Mouse (Mus musculus): ENCODE results near the gene Gstt4. TPM values are rescaled to one million over a fixed set of nuclear protein-coding genes. Genes with fewer than 3 reads are reported as not detected.
"Not testable (repeated sequence)": the region's sequence is repeated elsewhere in the genome, so short reads cannot be mapped to it uniquely, and the experiment has no call there.

Gene Gstt4
- polyA plus RNA-seq, 1 experiment from 2014 or later: not detected

GRCm38 (mm10) chr10:75774587-75774986, 47.8 kb downstream of the Gstt4 start:
- Histone ChIP-seq H3K36me3 (ENCODE audit: control insufficient read depth, insufficient read depth, low read length) (no peaks in the 10 kb centered on the region), H3K4me1 (ENCODE audit: control insufficient read depth in 2 of 2, insufficient read depth in 2 of 2, low read length in 2 of 2) (peaks cover 6 to 8% of the 10 kb centered on the region in 2 experiments; a peak in 2 of 4 replicates), H3K9ac (ENCODE audit: low read length) (no peak overlapping the region), H3K9me3 (ENCODE audit: control insufficient read depth, low read length) (no peaks in the 10 kb centered on the region), H3K27me3 (ENCODE audit: control insufficient read depth, insufficient read depth, low read length) (peaks cover 3% of the 10 kb centered on the region; the same call in 1 of the 2 replicates), H3K4me3 (ENCODE audit: control insufficient read depth in 1 of 2, insufficient read depth in 1 of 2, low read depth in 1 of 2, low read length in 2 of 2) (no peak overlapping the region), H3K4me2 (ENCODE audit: low read length) (no peak overlapping the region), H3K27ac (replicated peaks in 1 of 2; ENCODE audit: control insufficient read depth in 1 of 2, insufficient read depth in 1 of 2, low read depth in 2 of 2, low read length in 2 of 2) (no peak overlapping the region)
- 90% methylated on average over 9 of the region's 9 CpGs for WGBS
- ATAC-seq (ENCODE audit: insufficient number of reproducible peaks, insufficient read depth, low FRiP score, low read depth): no peak

DNA sequence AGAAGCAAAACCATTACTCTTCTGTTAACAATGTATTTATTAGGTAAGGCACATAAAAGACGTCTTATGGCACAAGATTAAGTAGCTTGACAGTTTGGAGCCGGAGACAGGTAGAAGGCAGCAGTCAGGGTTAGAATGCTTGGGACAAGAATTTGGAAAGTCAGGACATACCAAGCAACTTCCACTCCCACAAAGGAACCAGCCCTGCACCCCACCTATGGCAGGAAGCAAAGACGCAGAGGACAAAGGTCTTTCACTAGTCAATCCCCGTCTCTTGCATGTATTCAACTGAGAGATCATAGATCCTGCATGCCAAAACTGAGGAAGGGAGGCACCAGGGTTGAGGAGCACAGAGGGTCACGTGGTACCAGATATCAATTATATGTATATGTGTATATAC, 48.2 kb downstream of the Gstt4 start:
- H3K4me1 ChIP-seq (ENCODE audit: control insufficient read depth in 2 of 2, insufficient read depth in 2 of 2, low read length in 2 of 2): peaks cover 6 to 8% of the 10 kb centered on the region in 2 experiments; a peak in 2 of 4 replicates
- whole genome bisulfite sequencing: 85% methylated on average over 5 of the region's 5 CpGs
- H3K36me3 ChIP-seq (ENCODE audit: control insufficient read depth, insufficient read depth, low read length): no peaks in the 10 kb centered on the region
- no peak overlapping the region for H3K9ac ChIP-seq (ENCODE audit: low read length)
- no peaks in the 10 kb centered on the region for H3K9me3 ChIP-seq (ENCODE audit: control insufficient read depth, low read length)
- no peak overlapping the region for H3K4me3 ChIP-seq (ENCODE audit: control insufficient read depth in 1 of 2, insufficient read depth in 1 of 2, low read depth in 1 of 2, low read length in 2 of 2)
- 0 out of 2 replicates have a peak, but pooled peaks cover 3% of the 10 kb centered on the region for H3K27me3 ChIP-seq (ENCODE audit: control insufficient read depth, insufficient read depth, low read length)
- ATAC-seq (ENCODE audit: insufficient number of reproducible peaks, insufficient read depth, low FRiP score, low read depth): no peak
- no peak overlapping the region for H3K27ac ChIP-seq (replicated peaks in 1 of 2; ENCODE audit: control insufficient read depth in 1 of 2, insufficient read depth in 1 of 2, low read depth in 2 of 2, low read length in 2 of 2)
- no peak overlapping the region for H3K4me2 ChIP-seq (ENCODE audit: low read length)

DNA sequence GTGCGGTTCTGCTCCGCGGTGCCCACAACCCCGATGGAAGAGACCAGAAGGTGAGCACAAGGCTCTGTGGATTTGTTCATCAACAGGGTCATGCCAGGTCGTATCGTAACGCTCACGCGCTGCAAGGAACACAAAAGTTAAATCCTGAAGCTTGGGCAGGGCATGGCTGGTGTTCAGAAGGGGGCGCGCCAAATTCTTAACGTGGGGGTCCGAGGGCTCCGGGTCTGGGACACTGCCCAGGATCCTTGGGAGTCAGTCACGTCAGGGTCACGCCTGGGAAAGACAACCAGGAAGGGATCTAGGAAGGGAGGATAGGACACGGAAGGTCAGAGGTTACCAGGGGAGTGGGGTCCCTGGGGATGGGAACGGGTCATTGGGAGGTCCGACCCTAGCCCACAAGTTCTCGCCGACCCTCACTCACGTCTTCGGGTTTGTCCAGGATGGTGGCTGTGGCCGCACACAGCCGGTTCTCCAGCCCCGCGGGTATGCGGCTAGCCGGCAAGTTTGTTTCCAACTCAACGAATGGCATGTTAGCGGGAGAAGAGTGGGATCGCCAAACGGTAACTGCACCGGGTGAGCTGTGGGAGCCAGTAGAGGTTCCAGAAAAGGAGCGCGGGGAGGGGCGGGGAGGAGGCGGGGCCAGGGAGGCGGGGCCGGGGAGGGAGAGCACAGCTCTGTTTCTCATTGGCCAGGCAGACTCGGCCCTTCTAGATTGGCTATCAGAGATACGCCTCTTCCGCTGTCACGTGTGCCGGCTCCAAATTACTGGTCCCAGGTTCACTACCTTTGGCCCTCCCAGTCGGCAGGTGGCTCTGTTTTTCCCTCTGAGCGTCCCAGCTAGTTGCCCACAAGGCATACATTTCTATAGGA, 49.3 kb downstream of the Gstt4 start, which contains the start of gene Ddt:
Ddt (minus strand) TSS at position 620 of the 870 bp plus-strand sequence.
- peak within 1 kb of the TSS; percentile 53 to 81 for H3K4me3 ChIP-seq (ENCODE audit: control insufficient read depth in 1 of 2, insufficient read depth in 1 of 2, low read depth in 1 of 2, low read length in 2 of 2)
- H3K4me1 ChIP-seq (ENCODE audit: control insufficient read depth in 2 of 2, insufficient read depth in 2 of 2, low read length in 2 of 2): peaks cover 6 to 8% of the 10 kb centered on the region in 2 experiments; a peak in 2 of 4 replicates
- no peaks in the 10 kb centered on the region for H3K36me3 ChIP-seq (ENCODE audit: control insufficient read depth, insufficient read depth, low read length)
- peak within 1 kb of the TSS; percentile 91 for H3K4me2 ChIP-seq (ENCODE audit: low read length)
- 0 out of 4 replicates have a peak within 1 kb of the TSS, but pooled peaks of 1 of the 2 experiments have one; percentile 49 for H3K27ac ChIP-seq (replicated peaks in 1 of 2; ENCODE audit: control insufficient read depth in 1 of 2, insufficient read depth in 1 of 2, low read depth in 2 of 2, low read length in 2 of 2)
- H3K9me3 ChIP-seq (ENCODE audit: control insufficient read depth, low read length): no peaks in the 10 kb centered on the region
- no peaks in the 10 kb centered on the region for H3K27me3 ChIP-seq (ENCODE audit: control insufficient read depth, insufficient read depth, low read length)
- ATAC-seq (ENCODE audit: insufficient number of reproducible peaks, insufficient read depth, low FRiP score, low read depth): peak; percentile 85
- H3K9ac ChIP-seq (ENCODE audit: low read length): peak within 1 kb of the TSS; percentile 71
- WGBS: under 1% methylated on average over 45 of the region's 47 CpGs

GRCm38 (mm10) chr10:75767756-75768155, 54.6 kb downstream of the Gstt4 start:
- not testable (repeated sequence) for ATAC-seq (ENCODE audit: insufficient number of reproducible peaks, insufficient read depth, low FRiP score, low read depth); H3K27ac ChIP-seq (replicated peaks in 1 of 2; ENCODE audit: control insufficient read depth in 1 of 2, insufficient read depth in 1 of 2, low read depth in 2 of 2, low read length in 2 of 2); H3K27me3 ChIP-seq (ENCODE audit: control insufficient read depth, insufficient read depth, low read length); H3K4me2 ChIP-seq (ENCODE audit: low read length); H3K4me3 ChIP-seq (ENCODE audit: control insufficient read depth in 1 of 2, insufficient read depth in 1 of 2, low read depth in 1 of 2, low read length in 2 of 2); H3K9ac ChIP-seq (ENCODE audit: low read length); H3K9me3 ChIP-seq (ENCODE audit: control insufficient read depth, low read length); H3K36me3 ChIP-seq (ENCODE audit: control insufficient read depth, insufficient read depth, low read length)
- 31% methylated on average over 5 of the region's 5 CpGs for WGBS
- peaks cover 4 to 14% of the 10 kb centered on the region in 2 experiments; a peak in 2 of 4 replicates for H3K4me1 ChIP-seq (ENCODE audit: control insufficient read depth in 2 of 2, insufficient read depth in 2 of 2, low read length in 2 of 2)

- no peaks in the 10 kb centered on the region; the same call in 1 of the 2 replicates for H3K36me3 ChIP-seq (ENCODE audit: control insufficient read depth, insufficient read depth, low read length)
- WGBS: 86% methylated on average over 6 of the region's 6 CpGs
- ATAC-seq (ENCODE audit: insufficient number of reproducible peaks, insufficient read depth, low FRiP score, low read depth): no peak
These were observed 55.5 kb downstream of the Gstt4 start for GRCm38 (mm10) chr10:75766856-75767255.

More at GRCm38 (mm10) chr10:75766856-75767255, 55.5 kb downstream of the Gstt4 start:
- Histone ChIP-seq H3K9me3 (ENCODE audit: control insufficient read depth, low read length) (no peaks in the 10 kb centered on the region), H3K9ac (ENCODE audit: low read length) (no peak overlapping the region), H3K4me1 (ENCODE audit: control insufficient read depth in 2 of 2, insufficient read depth in 2 of 2, low read length in 2 of 2) (peaks cover 0 to 8% of the 10 kb centered on the region in 2 experiments; a peak in 1 of 4 replicates), H3K27ac (replicated peaks in 1 of 2; ENCODE audit: control insufficient read depth in 1 of 2, insufficient read depth in 1 of 2, low read depth in 2 of 2, low read length in 2 of 2) (no peak overlapping the region), H3K4me2 (ENCODE audit: low read length) (no peak overlapping the region), H3K27me3 (ENCODE audit: control insufficient read depth, insufficient read depth, low read length) (no peaks in the 10 kb centered on the region), H3K4me3 (ENCODE audit: control insufficient read depth in 1 of 2, insufficient read depth in 1 of 2, low read depth in 1 of 2, low read length in 2 of 2) (no peak overlapping the region)

Other genes starting within 250 kb of the Gstt4 start
- 7.6 and 8.1 TPM in 2 replicates for gene Ggt5, start 233.2 kb downstream of the Gstt4 start, polyA plus RNA-seq (2014; fragmentation: Nextera tagmentation; extraction: Ambion mirVana)
- gene Susd2, start 178.5 kb downstream of the Gstt4 start, polyA plus RNA-seq (2014; fragmentation: Nextera tagmentation; extraction: Ambion mirVana): 11.7 and 13.3 TPM in 2 replicates
- 27.0 and 30.8 TPM in 2 replicates for gene Cabin1, start 58.2 kb downstream of the Gstt4 start, polyA plus RNA-seq (2014; fragmentation: Nextera tagmentation; extraction: Ambion mirVana)
- 35.9 and 37.5 TPM in 2 replicates for gene Ddt, start 49.1 kb downstream of the Gstt4 start, polyA plus RNA-seq (2014; fragmentation: Nextera tagmentation; extraction: Ambion mirVana)
- gene Gm20441, start 41.6 kb downstream of the Gstt4 start, polyA plus RNA-seq (2014; fragmentation: Nextera tagmentation; extraction: Ambion mirVana): not detected in 2 replicates
- gene Gstt3, start 41.1 kb downstream of the Gstt4 start, polyA plus RNA-seq (2014; fragmentation: Nextera tagmentation; extraction: Ambion mirVana): 3.2 and 5.0 TPM in 2 replicates
- gene Gstt1, start 24.0 kb downstream of the Gstt4 start, polyA plus RNA-seq (2014; fragmentation: Nextera tagmentation; extraction: Ambion mirVana): 8.6 and 13.5 TPM in 2 replicates
- gene Gstt2, start 14.9 kb upstream of the Gstt4 start, polyA plus RNA-seq (2014; fragmentation: Nextera tagmentation; extraction: Ambion mirVana): 12.6 and 13.5 TPM in 2 replicates
- gene Mif, start 37.7 kb upstream of the Gstt4 start, polyA plus RNA-seq (2014; fragmentation: Nextera tagmentation; extraction: Ambion mirVana): 2,486 and 2,703 TPM in 2 replicates
- 1.1 and 1.7 TPM in 2 replicates for gene Derl3, start 70.9 kb upstream of the Gstt4 start, polyA plus RNA-seq (2014; fragmentation: Nextera tagmentation; extraction: Ambion mirVana)
- gene Smarcb1, start 99.1 kb upstream of the Gstt4 start, polyA plus RNA-seq (2014; fragmentation: Nextera tagmentation; extraction: Ambion mirVana): 99.1 and 103 TPM in 2 replicates
- 647 and 682 TPM in 2 replicates for gene Chchd10, start 110.6 kb upstream of the Gstt4 start, polyA plus RNA-seq (2014; fragmentation: Nextera tagmentation; extraction: Ambion mirVana)
- 23.4 and 25.1 TPM in 2 replicates for gene Mmp11, start 114.0 kb upstream of the Gstt4 start, polyA plus RNA-seq (2014; fragmentation: Nextera tagmentation; extraction: Ambion mirVana)
- gene Gm867, start 118.1 kb upstream of the Gstt4 start, polyA plus RNA-seq (2014; fragmentation: Nextera tagmentation; extraction: Ambion mirVana): 0.28 and 0.57 TPM in 2 replicates
- gene Vpreb3, start 120.5 kb upstream of the Gstt4 start, polyA plus RNA-seq (2014; fragmentation: Nextera tagmentation; extraction: Ambion mirVana): 0.46 and 0.58 TPM in 2 replicates
- not detected in 2 replicates for gene Gm5134, start 132.0 kb upstream of the Gstt4 start, polyA plus RNA-seq (2014; fragmentation: Nextera tagmentation; extraction: Ambion mirVana)
- 13.6 and 14.7 TPM in 2 replicates for gene Zfp280b, start 210.1 kb upstream of the Gstt4 start, polyA plus RNA-seq (2014; fragmentation: Nextera tagmentation; extraction: Ambion mirVana)

Data from heart, embryonic 14.5 days (tissue).